Mouse (Mus musculus) testis, adult 2 months (tissue): Measurements from ENCODE around the gene Trim26. TPM values are rescaled to one million over a fixed set of nuclear protein-coding genes. Genes with fewer than 3 reads are reported as not detected.
A peak's percentile ranks its signal among the peaks of the same experiment; 100 is the strongest.

Experiments used
- H3K27ac ChIP-seq: fragments of 200-500 bp; 2 replicates; pipeline ENCODE4 v1.5.1; 2012; ENCODE audit warnings: low read depth, low read length; ENCODE audit not compliant: control insufficient read depth, insufficient read depth
- H3K27me3 ChIP-seq: fragments of 200-500 bp; 2 replicates; pipeline ENCODE4 v1.6.1; 2012; ENCODE audit warnings: mild to moderate bottlenecking, low read length, moderate library complexity; ENCODE audit not compliant: control insufficient read depth, insufficient read depth
- H3K36me3 ChIP-seq: fragments of 200-500 bp; 2 replicates; pipeline ENCODE4 v1.6.1; 2012; ENCODE audit warnings: mild to moderate bottlenecking, low read length; ENCODE audit not compliant: control insufficient read depth, insufficient read depth
- H3K4me1 ChIP-seq: fragments of 200-500 bp; 2 replicates; pipeline ENCODE4 v1.6.1; 2012; ENCODE audit warnings: low read length; ENCODE audit not compliant: control insufficient read depth, insufficient read depth
- H3K4me3 ChIP-seq: fragments of 200-500 bp; 2 replicates; pipeline ENCODE4 v1.5.1; 2012; ENCODE audit warnings: low read depth, mild to moderate bottlenecking, low read length, moderate library complexity, mixed read lengths; ENCODE audit not compliant: control insufficient read depth
- CTCF ChIP-seq: fragments of 200-500 bp; IDR thresholded peaks from 2 replicates; pipeline ENCODE4 v1.5.1; 2012; ENCODE audit warnings: low read depth, mild to moderate bottlenecking, inconsistent platforms, low read length, moderate library complexity; ENCODE audit not compliant: control insufficient read depth, insufficient read depth, insufficient replicate concordance
- POLR2A ChIP-seq: fragments of 200-500 bp; IDR thresholded peaks from 2 replicates; pipeline ENCODE4 v1.6.1; 2012; ENCODE audit warnings: low read depth, mild to moderate bottlenecking, inconsistent platforms, low read length, moderate library complexity; ENCODE audit not compliant: control insufficient read depth
- polyA plus RNA-seq: library from polyadenylated mRNA; depleted of rRNA; stranded (reverse); fragments of >200 nt; gene quantifications from 2 replicates; pipeline ENCODE4 v1.2.3, GENCODE M21; 2012

The Trim26 gene
- polyA plus RNA-seq, 1 experiment, result 22.0 TPM

DNA sequence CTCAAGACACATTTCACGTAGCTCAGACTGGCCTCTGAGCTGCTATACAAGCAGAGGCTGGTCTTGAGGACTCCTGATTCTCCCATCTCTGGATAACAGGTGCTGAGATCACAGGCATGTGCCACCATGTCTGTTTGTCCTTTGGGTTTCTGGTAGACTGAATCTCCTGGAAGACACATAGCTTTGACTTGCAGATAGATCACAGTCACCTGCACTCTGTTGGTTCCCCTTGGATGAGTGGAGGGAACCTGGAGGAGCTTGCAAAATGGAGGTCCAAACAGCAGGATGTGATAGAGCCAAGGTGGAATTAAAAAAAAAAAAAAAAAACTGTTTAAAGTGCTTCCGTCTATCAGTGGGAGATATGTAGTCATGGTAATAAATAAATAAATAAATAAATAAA lies 31.9 kb downstream of the Trim26 start:
- Histone ChIP-seq H3K27me3 (no peaks in the 10 kb centered on the region), H3K36me3 (no peaks in the 10 kb centered on the region), H3K4me3 (no peak overlapping the region), H3K4me1 (peaks cover 12% of the 10 kb centered on the region), H3K27ac (no peak overlapping the region)
- TF ChIP-seq POLR2A (no peak), CTCF (no peak)

DNA sequence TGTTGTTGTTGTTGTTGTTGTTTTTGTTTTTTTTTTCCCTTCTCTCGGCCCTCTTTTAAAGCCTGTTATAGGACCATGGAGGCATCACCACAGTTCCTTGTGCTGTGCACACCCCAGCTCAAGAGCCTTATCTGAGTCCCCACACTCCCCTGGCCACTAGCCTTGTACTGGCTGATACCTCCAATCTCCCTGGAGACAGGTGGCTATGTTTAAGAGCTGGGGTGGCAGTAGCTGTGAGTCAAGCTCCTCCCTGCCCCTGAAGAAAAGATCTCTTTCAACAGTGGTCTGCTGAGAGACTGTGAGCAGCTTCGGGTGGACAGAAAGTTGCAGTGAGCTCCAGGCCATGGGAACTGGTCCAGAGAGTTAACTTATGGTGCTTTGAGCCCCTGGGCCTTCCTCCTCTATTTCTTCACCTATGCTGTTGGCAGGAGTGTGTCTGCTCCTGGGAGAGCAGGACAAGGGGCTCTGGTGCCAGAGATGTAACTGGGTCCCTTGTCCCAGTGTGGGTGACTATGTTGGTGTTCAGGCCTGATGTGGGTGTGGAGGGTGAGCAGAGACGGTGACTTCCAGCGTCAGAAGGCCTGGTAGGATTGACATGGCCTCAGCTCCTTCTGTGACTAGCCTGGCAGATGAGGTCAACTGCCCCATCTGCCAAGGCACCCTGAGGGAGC lies 32.5 kb downstream of the Trim26 start, which contains the start of gene Trim10:
Trim10 (plus strand) TSS at position 291 of the 671 bp plus-strand sequence.
- no peak within 1 kb of the TSS for H3K27ac ChIP-seq
- H3K36me3 ChIP-seq, result no peaks in the 10 kb centered on the region
- no peaks in the 10 kb centered on the region for H3K27me3 ChIP-seq
- peaks cover 12% of the 10 kb centered on the region for H3K4me1 ChIP-seq
- TF ChIP-seq POLR2A (no peak), CTCF (no peak)
- peak within 1 kb of the TSS; percentile 3 for H3K4me3 ChIP-seq

DNA sequence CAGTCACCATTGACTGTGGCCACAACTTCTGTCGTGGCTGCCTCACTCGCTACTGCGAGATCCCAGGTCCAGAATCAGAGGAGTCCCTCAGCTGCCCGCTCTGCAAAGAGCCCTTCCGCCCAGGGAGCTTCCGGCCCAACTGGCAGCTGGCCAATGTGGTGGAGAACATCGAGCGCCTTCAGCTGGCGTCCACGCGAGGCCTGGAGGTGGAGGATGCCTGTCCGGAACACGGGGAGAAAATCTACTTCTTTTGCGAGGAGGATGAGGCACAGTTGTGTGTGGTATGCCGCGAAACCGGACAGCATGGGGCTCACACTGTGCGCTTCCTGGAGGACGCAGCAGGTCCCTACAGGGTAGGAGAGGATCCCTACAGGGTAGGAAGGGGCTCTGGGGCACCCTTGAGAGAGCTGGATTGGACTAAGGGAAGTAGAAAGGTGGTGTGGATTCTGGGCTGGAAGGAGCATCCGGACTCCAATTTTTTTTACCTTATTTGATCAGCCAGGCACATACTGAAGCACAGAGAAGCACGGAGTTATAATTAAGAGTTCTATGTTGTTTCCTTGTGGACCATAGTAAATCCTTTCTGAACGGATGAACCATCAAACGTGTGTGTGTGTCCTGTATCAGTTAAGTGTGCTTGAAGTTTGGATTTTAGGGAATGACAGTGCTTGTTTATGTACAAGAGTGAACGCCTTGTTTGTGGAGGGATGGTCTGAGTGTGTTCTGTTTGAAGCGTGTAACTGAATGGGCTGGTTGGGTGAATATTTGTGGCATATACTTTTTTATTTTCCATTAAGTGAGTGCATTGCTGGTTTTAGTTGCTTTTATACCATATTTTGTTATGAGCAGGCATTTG lies 33.2 kb downstream of the Trim26 start:
- H3K36me3 ChIP-seq, result no peaks in the 10 kb centered on the region
- peaks cover 12% of the 10 kb centered on the region for H3K4me1 ChIP-seq
- no peak overlapping the region for H3K27ac ChIP-seq
- H3K4me3 ChIP-seq, result peak overlapping the region; percentile 3
- H3K27me3 ChIP-seq, result no peaks in the 10 kb centered on the region
- TF ChIP-seq POLR2A (no peak), CTCF (no peak)

DNA sequence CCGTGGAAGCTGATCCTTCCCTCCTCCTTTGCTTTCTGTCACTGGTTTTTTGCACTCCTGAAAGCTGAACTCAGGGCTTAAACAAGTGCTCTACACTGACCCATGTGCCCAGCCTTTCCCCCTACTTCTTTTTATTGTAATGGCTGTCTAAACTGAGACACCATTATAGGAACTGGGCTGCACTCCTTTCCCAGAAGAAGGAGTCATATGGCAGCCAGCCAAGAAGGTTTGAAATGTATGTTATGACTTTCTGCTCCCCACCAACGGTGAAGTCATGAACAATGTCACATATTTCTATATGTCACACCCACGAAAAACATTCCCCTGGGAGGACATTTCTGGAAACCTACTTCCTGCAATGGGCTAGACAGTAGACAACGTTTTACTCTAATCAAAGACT lies 37.7 kb downstream of the Trim26 start:
- peaks cover 5% of the 10 kb centered on the region for H3K4me1 ChIP-seq
- no peaks in the 10 kb centered on the region for H3K27me3 ChIP-seq
- TF ChIP-seq POLR2A (no peak), CTCF (no peak)
- no peak overlapping the region for H3K27ac ChIP-seq
- no peak overlapping the region for H3K4me3 ChIP-seq
- no peaks in the 10 kb centered on the region for H3K36me3 ChIP-seq

DNA sequence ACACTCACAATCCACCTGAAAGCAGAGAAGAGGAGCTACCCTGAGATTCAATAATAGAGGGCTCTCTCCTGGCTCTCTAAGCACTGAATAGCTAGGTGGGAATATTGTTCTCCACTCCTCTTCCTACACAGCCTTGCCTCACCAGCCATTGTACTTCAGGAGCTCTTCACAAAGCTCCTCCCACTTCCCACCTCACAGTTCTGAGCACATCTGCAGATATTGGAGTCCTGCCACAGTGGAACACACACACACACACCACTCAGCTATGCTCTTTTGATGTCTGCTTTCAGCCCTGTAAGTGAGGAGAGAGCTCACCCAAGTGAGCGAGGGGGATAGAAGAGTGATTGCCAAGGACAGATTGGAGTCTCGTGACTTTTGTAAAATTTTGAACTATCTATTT lies 46.4 kb downstream of the Trim26 start:
- Histone ChIP-seq H3K27ac (no peak overlapping the region), H3K27me3 (no peaks in the 10 kb centered on the region), H3K36me3 (no peaks in the 10 kb centered on the region), H3K4me1 (no peaks in the 10 kb centered on the region), H3K4me3 (no peak overlapping the region)
- no peak for TF ChIP-seq POLR2A
- no peak for TF ChIP-seq CTCF

DNA sequence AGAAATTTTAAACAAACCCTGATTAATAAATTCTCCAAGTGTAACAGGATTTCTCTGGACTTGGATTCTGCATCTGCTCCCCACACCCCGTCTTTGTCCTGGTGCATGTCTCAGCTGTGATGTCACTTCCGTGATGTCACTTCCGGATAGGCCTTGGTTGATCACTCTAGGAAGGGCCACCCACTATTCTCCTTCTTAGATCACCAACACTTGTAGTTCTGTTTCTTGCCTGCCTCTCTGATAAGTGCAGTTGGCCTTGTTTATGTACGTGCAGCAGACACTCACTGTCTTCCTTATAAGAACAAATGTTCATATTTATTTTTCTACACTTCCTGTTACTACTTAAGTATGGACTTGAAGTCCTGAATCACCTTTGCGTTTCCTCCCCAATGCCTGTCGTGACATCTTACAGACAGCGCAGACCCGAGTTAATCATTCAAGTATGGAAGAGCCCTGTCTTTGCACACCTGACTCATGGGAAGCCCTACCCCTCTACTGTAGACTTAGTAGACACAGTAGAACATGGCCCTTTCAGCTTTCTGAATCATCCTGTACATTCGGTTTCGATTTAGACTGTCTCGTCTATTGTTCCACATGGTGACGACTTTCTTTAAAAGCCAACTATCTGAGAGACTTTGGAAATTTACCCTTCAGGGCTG lies 48.3 kb downstream of the Trim26 start:
- Histone ChIP-seq H3K4me3 (no peak overlapping the region), H3K36me3 (no peaks in the 10 kb centered on the region), H3K27me3 (no peaks in the 10 kb centered on the region), H3K27ac (no peak overlapping the region), H3K4me1 (no peaks in the 10 kb centered on the region)
- no peak for TF ChIP-seq CTCF
- TF ChIP-seq POLR2A, result no peak
